Mouse (Mus musculus): ENCODE results near the gene Rnaseh2c. TPM values are rescaled to one million over a fixed set of nuclear protein-coding genes. Genes with fewer than 3 reads are reported as not detected.

Gene Rnaseh2c
- total RNA-seq, 2 experiments from 2014 or later, result 55.2 to 67.2 TPM

Other genes starting within 250 kb of the Rnaseh2c start
- 10 to 100 TPM; 23.7 to 23.8 TPM for gene Eif1ad, start 235.1 kb upstream of the Rnaseh2c start, total RNA-seq (2021)
- gene Banf1, start 234.7 kb upstream of the Rnaseh2c start, total RNA-seq (2021), result 100 to 1,000 TPM; 131 to 137 TPM
- gene Sart1, start 213.2 kb upstream of the Rnaseh2c start, total RNA-seq (2021), result 10 to 100 TPM; 53.3 to 56.8 TPM
- gene Tsga10ip, start 199.3 kb upstream of the Rnaseh2c start, total RNA-seq (2021), result not detected
- gene Drap1, start 176.9 kb upstream of the Rnaseh2c start, total RNA-seq (2021), result 100 to 1,000 TPM; 344 to 358 TPM
- 10 to 100 TPM; 52.0 to 55.7 TPM for gene AI837181, start 176.7 kb upstream of the Rnaseh2c start, total RNA-seq (2021)
- gene Fosl1, start 154.3 kb upstream of the Rnaseh2c start, total RNA-seq (2021), result not detected
- 1 to 10 TPM; 8.0 to 8.4 TPM for gene Ccdc85b, start 144.0 kb upstream of the Rnaseh2c start, total RNA-seq (2021)
- 10 to 100 TPM; 62.3 to 71.1 TPM for gene Fibp, start 141.3 kb upstream of the Rnaseh2c start, total RNA-seq (2021)
- gene Ctsw, start 133.4 kb upstream of the Rnaseh2c start, total RNA-seq (2021), result under 1 TPM in 1 of 2 experiments, not detected in 1; 0.16 TPM
- 10 to 100 TPM; 57.2 to 68.1 TPM for gene Efemp2, start 127.9 kb upstream of the Rnaseh2c start, total RNA-seq (2021)
- gene Mus81, start 113.5 kb upstream of the Rnaseh2c start, total RNA-seq (2021), result 10 to 100 TPM; 28.9 to 30.9 TPM
- gene Cfl1, start 111.4 kb upstream of the Rnaseh2c start, total RNA-seq (2021), result 100 to 1,000 TPM; 557 to 593 TPM
- gene 1700020D05Rik, start 98.1 kb upstream of the Rnaseh2c start, total RNA-seq (2021), result 1 to 10 TPM; 1.3 to 1.8 TPM
- gene Snx32, start 91.3 kb upstream of the Rnaseh2c start, total RNA-seq (2021), result 1 to 10 TPM; 8.4 to 9.3 TPM
- not detected for gene Ovol1, start 41.2 kb upstream of the Rnaseh2c start, total RNA-seq (2021)
- gene Ap5b1, start 33.8 kb upstream of the Rnaseh2c start, total RNA-seq (2021), result 1 to 10 TPM; 3.1 to 3.2 TPM
- gene Kat5, start 8.4 kb downstream of the Rnaseh2c start, total RNA-seq (2021), result 10 to 100 TPM; 50.1 to 54.4 TPM
- gene Rela, start 35.6 kb downstream of the Rnaseh2c start, total RNA-seq (2021), result 10 to 100 TPM; 35.9 to 39.1 TPM
- gene Sipa1, start 61.8 kb downstream of the Rnaseh2c start, total RNA-seq (2021), result 10 to 100 TPM; 47.7 to 52.2 TPM
- 10 to 100 TPM; 29.7 to 30.2 TPM for gene Map3k11, start 86.9 kb downstream of the Rnaseh2c start, total RNA-seq (2021)
- 10 to 100 TPM; 37.1 to 40.5 TPM for gene Pcnx3, start 87.0 kb downstream of the Rnaseh2c start, total RNA-seq (2021)
- not detected for gene Kcnk7, start 102.5 kb downstream of the Rnaseh2c start, total RNA-seq (2021)
- gene Ehbp1l1, start 124.4 kb downstream of the Rnaseh2c start, total RNA-seq (2021), result 100 to 1,000 TPM; 250 to 260 TPM
- gene Fam89b, start 127.8 kb downstream of the Rnaseh2c start, total RNA-seq (2021), result 10 to 100 TPM; 58.8 to 59.1 TPM
- gene Ltbp3, start 139.0 kb downstream of the Rnaseh2c start, total RNA-seq (2021), result 100 to 1,000 TPM; 116 to 137 TPM
- 10 to 100 TPM; 71.7 to 75.6 TPM for gene Scyl1, start 169.5 kb downstream of the Rnaseh2c start, total RNA-seq (2021)

All from gastrocnemius, postnatal 4 days (tissue).